Comparison of ENCODE assay signal across 8 mouse cellular contexts in the genomic region with DNA sequence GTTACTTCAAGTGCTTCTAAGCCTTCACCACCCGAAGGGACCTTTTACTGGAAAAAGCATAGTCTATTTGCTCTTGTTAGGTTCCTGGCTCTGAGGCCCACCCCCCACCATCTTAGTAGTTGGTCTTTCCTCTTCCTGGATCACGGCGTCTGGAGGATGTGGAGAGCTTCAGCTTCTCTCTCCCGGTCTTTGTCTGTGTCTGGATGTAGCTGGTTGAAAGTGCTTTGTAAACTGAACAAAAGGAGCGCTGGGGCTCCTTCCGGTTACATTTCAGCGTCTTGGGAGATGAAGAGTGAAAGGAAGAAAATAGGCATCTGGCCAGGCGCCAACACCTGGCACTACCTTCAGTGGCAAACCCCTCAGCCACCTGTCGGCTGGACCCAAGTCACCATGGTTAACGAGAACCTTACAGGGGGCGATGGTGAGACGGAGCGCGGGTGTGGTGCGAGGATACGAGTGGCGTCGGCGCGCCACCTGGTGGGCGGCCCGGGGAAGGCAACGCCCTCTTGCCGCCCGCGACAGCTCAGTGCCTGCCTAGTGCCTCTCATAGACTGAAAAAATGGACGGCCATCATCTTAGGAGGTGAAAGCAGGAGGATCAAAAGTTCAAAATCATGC. TPM values are rescaled to one million over a fixed set of nuclear protein-coding genes. Genes with fewer than 3 reads are reported as not detected.
DNase-seq lines count a peak whose midpoint lies in the region; ATAC-seq and TF ChIP-seq lines count a peak whose summit lies in the region.

No protein-coding gene starts in this region.

- H3K4me3 ChIP-seq in G1E (ENCODE audit: low read depth, low read length), result peak overlapping the region; percentile 64; the same call in 1 of the 2 replicates
- H3K4me3 ChIP-seq in forebrain, embryonic 16.5 days (replicated peaks; ENCODE audit: low read length), result peak overlapping the region; percentile 25
- peak overlapping the region; percentile 15 for H3K4me3 ChIP-seq in lung, embryonic 14.5 days (ENCODE audit: low read depth, low read length)

- no peak for ATAC-seq in G1E (ENCODE audit: extremely low read depth, insufficient number of reproducible peaks, low FRiP score, poor library complexity, severe bottlenecking)
- peak; percentile 67 for ATAC-seq in forebrain, embryonic 16.5 days
- peak; percentile 75 for ATAC-seq in lung, embryonic 14.5 days (ENCODE audit: insufficient read depth)
- peak; percentile 83 for ATAC-seq in neutrophil, adult 5-6 weeks (ENCODE audit: extremely low read depth, insufficient number of reproducible peaks, low FRiP score, poor library complexity, severe bottlenecking)

- H3K4me2 ChIP-seq in forebrain, embryonic 16.5 days (ENCODE audit: low read length), result peak overlapping the region; percentile 47
- peak overlapping the region; percentile 52 for H3K4me2 ChIP-seq in lung, embryonic 14.5 days

- peak overlapping the region; percentile 24 for H3K9ac ChIP-seq in forebrain, embryonic 16.5 days (replicated peaks; ENCODE audit: low read depth, low read length)
- no peak overlapping the region for H3K9ac ChIP-seq in lung, embryonic 14.5 days

- WGBS in forebrain, embryonic 16.5 days, result 3% methylated on average over 27 of the region's 27 CpGs
- WGBS in lung, embryonic 14.5 days, result 5% methylated on average over 27 of the region's 27 CpGs

- H3K9me3 ChIP-seq in G1E (replicated peaks), result no peaks in the 10 kb centered on the region
- H3K9me3 ChIP-seq in forebrain, embryonic 16.5 days (ENCODE audit: control insufficient read depth, low read length), result no peaks in the 10 kb centered on the region
- no peaks in the 10 kb centered on the region for H3K9me3 ChIP-seq in lung, embryonic 14.5 days (ENCODE audit: low read depth, low read length)

- DNase-seq in G1E (ENCODE audit: low spot score), result peak; percentile 82
- DNase-seq in cerebellum, adult 11-12 months, result peak; percentile 90
- DNase-seq in heart, postnatal 4 days, result peak; percentile 93
- peak; percentile 64 to 90 for DNase-seq in layer of hippocampus, adult 8-10 months (ENCODE audit: low spot score in 2 of 2)
- DNase-seq in lung, embryonic 14.5 days, result peak; percentile 94
- DNase-seq in testis, postnatal 14 days (ENCODE audit: low spot score), result peak; percentile 83

- H3K4me1 ChIP-seq in G1E (ENCODE audit: insufficient read depth, low read depth, low read length), result peaks cover 20% of the 10 kb centered on the region
- H3K4me1 ChIP-seq in forebrain, embryonic 16.5 days (replicated peaks; ENCODE audit: control insufficient read depth, insufficient read depth, low read length), result peaks cover 30% of the 10 kb centered on the region
- no peaks in the 10 kb centered on the region for H3K4me1 ChIP-seq in lung, embryonic 14.5 days (ENCODE audit: insufficient read depth)

- no peaks in the 10 kb centered on the region for H3K36me3 ChIP-seq in G1E (replicated peaks)
- no peaks in the 10 kb centered on the region for H3K36me3 ChIP-seq in forebrain, embryonic 16.5 days (ENCODE audit: control insufficient read depth, insufficient read depth)
- no peaks in the 10 kb centered on the region for H3K36me3 ChIP-seq in lung, embryonic 14.5 days (ENCODE audit: insufficient read depth)

- peaks cover 56% of the 10 kb centered on the region for H3K27me3 ChIP-seq in G1E (ENCODE audit: insufficient read depth, low read length)
- H3K27me3 ChIP-seq in forebrain, embryonic 16.5 days (replicated peaks; ENCODE audit: control insufficient read depth, insufficient read depth, low read length), result no peaks in the 10 kb centered on the region
- peaks cover 15% of the 10 kb centered on the region for H3K27me3 ChIP-seq in lung, embryonic 14.5 days (ENCODE audit: insufficient read depth, low read length)

- peak overlapping the region; percentile 45; the same call in 1 of the 2 replicates for H3K27ac ChIP-seq in forebrain, embryonic 16.5 days (ENCODE audit: low read length)
- no peak overlapping the region for H3K27ac ChIP-seq in lung, embryonic 14.5 days (ENCODE audit: low read depth)

- TF ChIP-seq CTCF in G1E (IDR thresholded peaks at IDR 0.05; ENCODE audit: low read depth, low read length), result peak; percentile 96
- TF ChIP-seq CTCF in lung, embryonic 14.5 days (IDR thresholded peaks at IDR 0.05; ENCODE audit: low read depth), result peak; percentile 99

RNA-seq across cellular contexts. Expression of a gene that starts 6.2 kb away (rescaled TPM):
- not detected in 2 replicates for total RNA-seq in G1E (2014; fragmentation: Nextera tagmentation)
- total RNA-seq in G1E (2017), result 0.05 TPM in 1 of 2 replicates, not detected in the other
- polyA plus RNA-seq in G1E (2012), result not detected in 2 replicates
- polyA plus RNA-seq in forebrain, embryonic 16.5 days (2015; fragmentation: Nextera tagmentation; extraction: Ambion mirVana), result 7.5 and 7.6 TPM in 2 replicates
- total RNA-seq in heart, postnatal 4 days (2021), result 1 to 10 TPM; 1.0 to 1.1 TPM
- 10 to 100 TPM; 22.2 to 26.3 (median 25.1) TPM for total RNA-seq in layer of hippocampus, adult 8-10 months (2022)
- polyA plus RNA-seq in lung, embryonic 14.5 days (2014; fragmentation: Nextera tagmentation; extraction: Ambion mirVana), result 0.18 and 0.28 TPM in 2 replicates
- total RNA-seq in neutrophil, adult 5-6 weeks (2017), result not detected in 2 replicates

Comparison
In these comparisons a context has a peak if more than half of its experiments do, and no peak if none do; other contexts are left out.
1. RNA of a gene that starts 6.2 kb away (total RNA-seq): 22.2 to 26.3 TPM in layer of hippocampus, adult 8-10 months; 1.0 to 1.1 TPM in heart, postnatal 4 days, 0.05 TPM in G1E and not detected in neutrophil, adult 5-6 weeks; every median in the first group is over 10 times any median in the second.
2. Peak in every context shown above with its lines, with median percentiles within 50 percentile points of each other: DNase-seq and H3K4me3 ChIP-seq.